Mouse (Mus musculus): ENCODE data around the gene Srcin1.

DNA sequence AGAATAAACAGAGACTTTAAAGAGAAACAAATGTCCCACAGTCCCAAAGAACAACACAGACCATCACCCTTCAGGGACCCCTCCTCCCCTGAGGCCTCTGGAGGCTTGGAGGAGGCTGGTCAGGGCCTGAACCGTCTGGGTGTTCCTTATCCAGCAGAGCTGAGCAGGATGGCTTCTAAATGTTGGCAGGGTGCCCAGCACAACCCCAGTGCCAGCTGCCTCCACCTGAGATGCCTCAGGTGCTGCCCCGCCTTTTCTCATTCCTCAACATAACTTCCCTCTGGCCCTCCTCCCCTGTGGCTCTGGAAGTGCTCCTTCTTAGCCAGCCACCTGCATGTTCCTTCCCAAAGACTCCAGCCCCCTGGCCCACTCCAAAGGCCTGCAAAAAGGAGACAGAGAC lies 2.3 kb upstream of the Srcin1 start:
- TF ChIP-seq CTCF (IDR thresholded peaks at IDR 0.05; ENCODE audit: control insufficient read depth, insufficient read depth, insufficient replicate concordance, low read depth, low read length) (no peak), POLR2A (IDR thresholded peaks at IDR 0.05; ENCODE audit: control insufficient read depth, low read depth, low read length) (no peak)

Measured in testis, adult 2 months (tissue).